Mouse (Mus musculus) MEL-GATA-1-ER (cell line): Measurements from ENCODE around the gene Tas1r1.

ENCODE experiments used
- DNase-seq: peaks from one replicate; pipeline ENCODE4 v3.0.0-alpha.2; 2012; ENCODE audit warnings: low read depth; ENCODE audit errors: extremely low read depth

Tas1r1 gene

GRCm38 (mm10) chr4:151989110-151989488 lies 49.3 kb downstream of the Tas1r1 start:
- DNase-seq, result no peak

- DNase-seq, result peak; percentile 26
These were observed 49.8 kb downstream of the Tas1r1 start, which contains the start of gene Thap3 for GRCm38 (mm10) chr4:151988342-151989109. Thap3 (minus strand) TSS chr4:151988997.

- no peak for DNase-seq
These were observed 50.4 kb downstream of the Tas1r1 start for GRCm38 (mm10) chr4:151988014-151988341.

GRCm38 (mm10) chr4:151986650-151987049 lies 51.7 kb downstream of the Tas1r1 start:
- no peak for DNase-seq

- no peak for DNase-seq
These were observed 52.5 kb downstream of the Tas1r1 start for GRCm38 (mm10) chr4:151985886-151986285.

GRCm38 (mm10) chr4:151983560-151983959 lies 54.8 kb downstream of the Tas1r1 start:
- no peak for DNase-seq

- DNase-seq, result no peak
These were observed 55.3 kb downstream of the Tas1r1 start for GRCm38 (mm10) chr4:151983043-151983442.

- no peak for DNase-seq
These were observed 57.0 kb downstream of the Tas1r1 start for GRCm38 (mm10) chr4:151981363-151981762.

GRCm38 (mm10) chr4:151980699-151981098 lies 57.7 kb downstream of the Tas1r1 start:
- no peak for DNase-seq
